Mouse (Mus musculus): ENCODE data around the gene Pyy. TPM values are rescaled to one million over a fixed set of nuclear protein-coding genes. Genes with fewer than 3 reads are reported as not detected.

Pyy gene
- polyA plus RNA-seq, 1 experiment from 2014 or later = not detected

DNA sequence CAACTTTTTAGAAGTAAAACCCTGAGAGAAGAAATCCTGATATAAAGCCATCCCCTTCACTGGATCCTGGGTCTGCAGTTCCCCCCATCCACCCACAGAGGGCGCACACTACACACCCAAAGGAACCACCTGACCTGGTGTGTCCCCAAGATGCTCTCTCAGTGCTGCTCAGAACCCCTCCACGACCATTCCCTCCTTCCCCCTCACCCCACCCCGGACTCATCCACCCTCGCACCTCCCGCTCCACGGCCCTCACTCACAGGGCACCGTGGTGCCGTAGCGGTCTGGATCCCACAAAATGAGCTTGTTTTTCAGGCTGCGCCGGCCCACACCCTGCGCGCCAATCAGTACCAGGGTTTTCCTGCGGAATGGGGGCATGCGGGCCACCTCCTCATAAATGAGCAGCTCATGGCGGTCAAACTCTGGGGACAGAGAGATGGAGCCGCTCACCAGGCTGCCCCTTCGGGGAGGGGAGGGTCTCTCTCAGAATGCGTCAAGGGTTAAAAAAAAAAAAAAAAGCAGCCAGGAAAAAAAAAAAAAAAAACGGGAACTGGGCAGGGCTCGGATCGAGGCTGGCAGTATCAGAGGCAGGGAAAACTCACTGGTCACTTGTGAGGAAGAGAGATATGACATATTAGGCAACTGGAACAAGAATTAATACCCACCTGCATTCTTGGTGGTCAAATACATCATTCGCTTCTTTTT is 46.2 kb downstream of the Pyy start:
- no peaks in the 10 kb centered on the region for H3K36me3 ChIP-seq (ENCODE audit: insufficient read depth, low read length)
- no peaks in the 10 kb centered on the region for H3K4me1 ChIP-seq (ENCODE audit: insufficient read depth, low read depth, low read length)
- ATAC-seq (peak; percentile 73), DNase-seq (ENCODE audit: low spot score) (peak; percentile 79)
- H3K9me3 ChIP-seq (ENCODE audit: low read length) = no peaks in the 10 kb centered on the region
- H3K27ac ChIP-seq (ENCODE audit: low read length) = no peak overlapping the region
- TF ChIP-seq CTCF (IDR thresholded peaks at IDR 0.05) (peak; percentile 97), EP300 (IDR thresholded peaks at IDR 0.05) (no peak)
- 8% methylated on average over 23 of the region's 23 CpGs for WGBS
- H3K4me3 ChIP-seq (ENCODE audit: low read depth, low read length) = no peak overlapping the region
- no peak overlapping the region for H3K9ac ChIP-seq (replicated peaks; ENCODE audit: low read depth)
- H3K27me3 ChIP-seq (replicated peaks; ENCODE audit: insufficient read depth, low read length) = no peaks in the 10 kb centered on the region
- H3K4me2 ChIP-seq (replicated peaks; ENCODE audit: low read depth, low read length) = peak overlapping the region; percentile 53

Other genes with a start within 250 kb of the Pyy start
- 8.1 and 8.7 TPM in 2 replicates for gene Meox1, start 213.5 kb downstream of the Pyy start, polyA plus RNA-seq (2015; fragmentation: Nextera tagmentation; extraction: Ambion mirVana)
- gene Sost, start 140.8 kb downstream of the Pyy start, polyA plus RNA-seq (2015; fragmentation: Nextera tagmentation; extraction: Ambion mirVana) = 0.06 TPM in 1 of 2 replicates, not detected in the other
- 0.20 TPM in 1 of 2 replicates, not detected in the other for gene Cfap97d1, start 123.6 kb downstream of the Pyy start, polyA plus RNA-seq (2015; fragmentation: Nextera tagmentation; extraction: Ambion mirVana)
- gene Dusp3, start 120.8 kb downstream of the Pyy start, polyA plus RNA-seq (2015; fragmentation: Nextera tagmentation; extraction: Ambion mirVana) = 78.2 and 80.0 TPM in 2 replicates
- gene Mpp3, start 79.4 kb downstream of the Pyy start, polyA plus RNA-seq (2015; fragmentation: Nextera tagmentation; extraction: Ambion mirVana) = 0.84 and 2.2 TPM in 2 replicates
- 2.1 and 2.4 TPM in 2 replicates for gene Cd300lg, start 66.3 kb downstream of the Pyy start, polyA plus RNA-seq (2015; fragmentation: Nextera tagmentation; extraction: Ambion mirVana)
- 3.9 TPM in 2 replicates for gene Mpp2, start 19.3 kb downstream of the Pyy start, polyA plus RNA-seq (2015; fragmentation: Nextera tagmentation; extraction: Ambion mirVana)
- gene Ppy, start 6.5 kb downstream of the Pyy start, polyA plus RNA-seq (2015; fragmentation: Nextera tagmentation; extraction: Ambion mirVana) = 2.6 and 4.2 TPM in 2 replicates
- gene Nags, start 37.7 kb upstream of the Pyy start, polyA plus RNA-seq (2015; fragmentation: Nextera tagmentation; extraction: Ambion mirVana) = 0.91 and 1.4 TPM in 2 replicates
- gene Tmem101, start 48.6 kb upstream of the Pyy start, polyA plus RNA-seq (2015; fragmentation: Nextera tagmentation; extraction: Ambion mirVana) = 17.6 and 18.9 TPM in 2 replicates
- gene Lsm12, start 77.5 kb upstream of the Pyy start, polyA plus RNA-seq (2015; fragmentation: Nextera tagmentation; extraction: Ambion mirVana) = 74.7 and 79.9 TPM in 2 replicates
- gene G6pc3, start 81.8 kb upstream of the Pyy start, polyA plus RNA-seq (2015; fragmentation: Nextera tagmentation; extraction: Ambion mirVana) = 15.8 and 16.7 TPM in 2 replicates
- gene Hdac5, start 122.3 kb upstream of the Pyy start, polyA plus RNA-seq (2015; fragmentation: Nextera tagmentation; extraction: Ambion mirVana) = 65.6 and 79.0 TPM in 2 replicates
- 0.88 and 1.3 TPM in 2 replicates for gene BC030867, start 141.1 kb upstream of the Pyy start, polyA plus RNA-seq (2015; fragmentation: Nextera tagmentation; extraction: Ambion mirVana)
- gene Asb16, start 160.9 kb upstream of the Pyy start, polyA plus RNA-seq (2015; fragmentation: Nextera tagmentation; extraction: Ambion mirVana) = not detected in 2 replicates
- 46.1 and 47.4 TPM in 2 replicates for gene Tmub2, start 177.1 kb upstream of the Pyy start, polyA plus RNA-seq (2015; fragmentation: Nextera tagmentation; extraction: Ambion mirVana)
- 9.6 and 10.2 TPM in 2 replicates for gene Atxn7l3, start 188.8 kb upstream of the Pyy start, polyA plus RNA-seq (2015; fragmentation: Nextera tagmentation; extraction: Ambion mirVana)
- gene Ubtf, start 211.9 kb upstream of the Pyy start, polyA plus RNA-seq (2015; fragmentation: Nextera tagmentation; extraction: Ambion mirVana) = 53.7 and 60.9 TPM in 2 replicates

Data from lung, postnatal 0 days (tissue).